Comparison of ENCODE assay signal across 8 mouse cellular contexts in the genomic region with DNA sequence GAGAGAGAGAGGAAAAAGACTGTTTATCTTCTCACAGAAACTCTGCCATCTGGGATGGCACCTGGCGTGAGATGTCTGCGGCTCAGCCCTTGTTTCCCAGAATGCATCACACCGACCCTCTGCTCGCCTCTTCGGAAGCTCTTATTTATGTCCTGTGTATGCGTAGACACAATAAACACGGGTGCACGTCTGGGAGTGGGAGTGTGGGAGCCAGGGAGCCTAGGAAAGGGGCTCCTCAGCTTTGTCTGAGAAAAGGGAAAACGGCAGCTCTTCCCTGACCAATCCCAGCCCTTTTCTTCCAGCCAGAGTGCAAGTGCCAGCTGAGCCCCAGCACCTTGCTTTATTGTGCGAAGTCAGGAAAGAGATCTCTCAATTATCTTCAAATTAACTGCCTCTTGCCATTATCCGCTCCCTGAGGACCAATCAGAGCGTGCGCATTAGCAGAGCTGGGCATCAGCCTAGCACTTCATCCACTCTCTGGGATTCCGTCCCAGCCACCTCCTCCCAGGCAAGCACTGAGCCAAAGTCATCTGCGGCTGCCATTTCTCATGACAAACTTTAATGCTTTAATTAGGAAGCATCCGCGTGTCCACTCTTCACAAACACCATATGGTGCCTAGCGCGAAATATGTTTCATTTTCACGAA.
DNase-seq lines count a peak whose midpoint lies in the region; ATAC-seq and TF ChIP-seq lines count a peak whose summit lies in the region.

No protein-coding gene starts in this region.

- H3K4me2 ChIP-seq in kidney, embryonic 15.5 days: peak overlapping the region; percentile 44
- H3K4me2 ChIP-seq in midbrain, embryonic 13.5 days (replicated peaks): peak overlapping the region; percentile 53

- 0 out of 2 replicates have a peak overlapping the region, but pooled peaks have one; percentile 5 for H3K4me3 ChIP-seq in kidney, embryonic 15.5 days (replicated peaks)
- H3K4me3 ChIP-seq in midbrain, embryonic 13.5 days (replicated peaks): peak overlapping the region; percentile 25
- no peak overlapping the region for H3K4me3 ChIP-seq in thymus, adult 2 months (ENCODE audit: control insufficient read depth, insufficient read depth, low read length)

- H3K9ac ChIP-seq in kidney, embryonic 15.5 days: no peak overlapping the region
- peak overlapping the region; percentile 37; the same call in 1 of the 2 replicates for H3K9ac ChIP-seq in midbrain, embryonic 13.5 days (replicated peaks)

- H3K36me3 ChIP-seq in kidney, embryonic 15.5 days: no peaks in the 10 kb centered on the region
- H3K36me3 ChIP-seq in midbrain, embryonic 13.5 days: no peaks in the 10 kb centered on the region
- H3K36me3 ChIP-seq in thymus, adult 2 months (ENCODE audit: control insufficient read depth, insufficient read depth, low read length): no peaks in the 10 kb centered on the region

- WGBS in kidney, embryonic 15.5 days: 40% methylated on average over 20 of the region's 20 CpGs
- WGBS in midbrain, embryonic 13.5 days: 15% methylated on average over 20 of the region's 20 CpGs
- 70% methylated on average over 20 of the region's 20 CpGs for WGBS in thymus, adult 2 months

- intact Hi-C loops in gastrocnemius, postnatal 36 days (cut with DNase I): no loop called here

- peaks cover 27% of the 10 kb centered on the region for H3K4me1 ChIP-seq in kidney, embryonic 15.5 days
- peaks cover 38% of the 10 kb centered on the region for H3K4me1 ChIP-seq in midbrain, embryonic 13.5 days (replicated peaks)
- H3K4me1 ChIP-seq in thymus, adult 2 months (replicated peaks; ENCODE audit: control insufficient read depth, insufficient read depth, low read length): peaks cover 11% of the 10 kb centered on the region

- no peak for TF ChIP-seq POLR2A in thymus, adult 2 months (IDR thresholded peaks at IDR 0.05; ENCODE audit: control insufficient read depth, extremely low read depth, insufficient read depth, low read length, poor library complexity)

- peaks cover 16% of the 10 kb centered on the region for H3K27me3 ChIP-seq in kidney, embryonic 15.5 days
- no peaks in the 10 kb centered on the region for H3K27me3 ChIP-seq in midbrain, embryonic 13.5 days
- H3K27me3 ChIP-seq in thymus, adult 2 months (ENCODE audit: control insufficient read depth, insufficient read depth, low read length): no peaks in the 10 kb centered on the region

- TF ChIP-seq CTCF in thymus, adult 2 months (IDR thresholded peaks at IDR 0.05; ENCODE audit: borderline replicate concordance, control insufficient read depth, extremely low read depth, insufficient read depth, low read length, poor library complexity): no peak

- no peak for DNase-seq in kidney, adult 9 months
- DNase-seq in cerebellum, postnatal 10 days: peak; percentile 85 to 92
- peak; percentile 9 to 21 for DNase-seq in gastrocnemius, postnatal 36 days
- DNase-seq in layer of hippocampus, postnatal 10 days (ENCODE audit: low spot score in 2 of 2): peak; percentile 36 to 55
- peak; percentile 60 for DNase-seq in thymus, adult 2 months

- ATAC-seq in kidney, embryonic 15.5 days (replicated peaks; ENCODE audit: low FRiP score): 0 out of 2 replicates have a peak, but pooled peaks have one; percentile 44
- peak; percentile 86 for ATAC-seq in midbrain, embryonic 13.5 days
- ATAC-seq in erythroblast, adult 5-6 weeks (replicated peaks; ENCODE audit: low FRiP score, poor library complexity, severe bottlenecking): no peak

- no peak overlapping the region for H3K27ac ChIP-seq in kidney, embryonic 15.5 days
- H3K27ac ChIP-seq in midbrain, embryonic 13.5 days: peak overlapping the region; percentile 72
- peak overlapping the region; percentile 72 for H3K27ac ChIP-seq in thymus, adult 2 months (ENCODE audit: control insufficient read depth, insufficient read depth, low read length)

- H3K9me3 ChIP-seq in kidney, embryonic 15.5 days (replicated peaks): no peaks in the 10 kb centered on the region
- H3K9me3 ChIP-seq in midbrain, embryonic 13.5 days: no peaks in the 10 kb centered on the region
